Mouse (Mus musculus) MEL (cell line): ENCODE data around the gene Cfdp1. TPM values are rescaled to one million over a fixed set of nuclear protein-coding genes. Genes with fewer than 3 reads are reported as not detected.

Experiments used
- DNase-seq: peaks from one replicate; pipeline ENCODE4 v3.0.0; 2011; ENCODE audit warnings: low read depth, low spot score
- H3K27ac ChIP-seq: 2 replicates; pipeline ENCODE4 v1.5.1; 2012; ENCODE audit warnings: low read depth, mild to moderate bottlenecking, control low read depth, low read length, moderate library complexity; ENCODE audit not compliant: control insufficient read depth
- H3K27me3 ChIP-seq, 2 experiments: fragments of 150-350 bp in 1 of 2; sonication (generic) in 1 of 2; 2 replicates each; pipeline ENCODE4 v1.6.1; 2012; ENCODE audit warnings: low read length in 2 of 2, mild to moderate bottlenecking in 2 of 2, improper control_type of control experiment in 1 of 2, moderate library complexity in 1 of 2; ENCODE audit not compliant: insufficient read depth in 2 of 2, control insufficient read depth in 1 of 2
- H3K36me3 ChIP-seq, 2 experiments: 2 replicates each; pipeline ENCODE4 v1.6.1; 2012 to 2014; ENCODE audit warnings: low read length in 2 of 2, improper control_type of control experiment in 1 of 2, inconsistent platforms in 1 of 2, mild to moderate bottlenecking in 1 of 2; ENCODE audit not compliant: insufficient read depth in 2 of 2, control insufficient read depth in 1 of 2
- H3K4me1 ChIP-seq, 2 experiments: fragments of 150-350 bp in 1 of 2; sonication (generic) in 1 of 2; 2 replicates each; pipeline ENCODE4 v1.6.1; 2012; ENCODE audit warnings: low read length in 2 of 2, improper control_type of control experiment in 1 of 2, mild to moderate bottlenecking in 1 of 2; ENCODE audit not compliant: insufficient read depth in 2 of 2, control insufficient read depth in 1 of 2
- H3K4me3 ChIP-seq, 2 experiments: fragments of 150-350 bp in 1 of 2; sonication (generic) in 1 of 2; 2 replicates each; pipeline ENCODE4 v1.5.1; 2012; ENCODE audit warnings: low read depth in 2 of 2, low read length in 2 of 2, mild to moderate bottlenecking in 2 of 2, moderate library complexity in 2 of 2, control low read depth in 1 of 2, improper control_type of control experiment in 1 of 2; ENCODE audit not compliant: control insufficient read depth in 1 of 2, insufficient read depth in 1 of 2
- H3K79me2 ChIP-seq: 2 replicates; pipeline ENCODE4 v1.6.1; 2012; ENCODE audit warnings: mild to moderate bottlenecking, low read length, moderate library complexity; ENCODE audit not compliant: control insufficient read depth, poor library complexity, insufficient read depth
- H3K9ac ChIP-seq: 2 replicates; pipeline ENCODE4 v1.6.1; 2012; ENCODE audit warnings: low read depth, mild to moderate bottlenecking, control low read depth, low read length, moderate library complexity; ENCODE audit not compliant: control insufficient read depth, poor library complexity, severe bottlenecking
- H3K9me3 ChIP-seq: fragments of 150-350 bp; sonication (generic); replicated peaks from 2 replicates; pipeline ENCODE4 v1.6.1; 2012; ENCODE audit warnings: mild to moderate bottlenecking, low read length, improper control_type of control experiment, moderate library complexity; ENCODE audit not compliant: insufficient read depth
- BHLHE40 ChIP-seq: IDR thresholded peaks from 2 replicates; pipeline ENCODE4 v1.6.1; 2012; ENCODE audit warnings: low read depth, mild to moderate bottlenecking, inconsistent platforms, low read length, improper control_type of control experiment, borderline replicate concordance
- CHD1 ChIP-seq: IDR thresholded peaks from 2 replicates; pipeline ENCODE4 v1.6.1; 2012; ENCODE audit warnings: low read depth, mild to moderate bottlenecking, inconsistent platforms, low read length, improper control_type of control experiment
- CHD2 ChIP-seq: IDR thresholded peaks from 2 replicates; pipeline ENCODE4 v1.6.1; 2011; ENCODE audit warnings: low read length, improper control_type of control experiment
- CTCF ChIP-seq, 3 experiments: IDR thresholded peaks in 2 of 3; conservative IDR thresholded peaks in 1 of 3; 2 replicates each; pipeline ENCODE4 v1.5.1; 2011 to 2012; ENCODE audit warnings: low read length in 3 of 3, low read depth in 2 of 3, mild to moderate bottlenecking in 2 of 3, improper control_type of control experiment in 1 of 3, inconsistent platforms in 1 of 3, mixed read lengths in 1 of 3, moderate library complexity in 1 of 3; ENCODE audit not compliant: control insufficient read depth in 1 of 3, insufficient read depth in 1 of 3, poor library complexity in 1 of 3, severe bottlenecking in 1 of 3
- EP300 ChIP-seq, 2 experiments: IDR thresholded peaks; 2 replicates each; pipeline ENCODE4 v1.6.1; 2011; ENCODE audit warnings: improper control_type of control experiment in 2 of 2, low read length in 2 of 2, low read depth in 1 of 2, mild to moderate bottlenecking in 1 of 2
- ETS1 ChIP-seq: IDR thresholded peaks from 2 replicates; pipeline ENCODE4 v1.6.1; 2012; ENCODE audit warnings: low read depth, mild to moderate bottlenecking, inconsistent platforms, low read length, improper control_type of control experiment, moderate library complexity
- GATA1 ChIP-seq: IDR thresholded peaks from 2 replicates; pipeline ENCODE4 v1.6.1; 2011; ENCODE audit warnings: low read depth, low read length, improper control_type of control experiment
- HCFC1 ChIP-seq: IDR thresholded peaks from 2 replicates; pipeline ENCODE4 v1.6.1; 2012; ENCODE audit warnings: low read depth, mild to moderate bottlenecking, inconsistent platforms, low read length, improper control_type of control experiment, moderate library complexity
- KAT2A ChIP-seq: conservative IDR thresholded peaks from 2 replicates; pipeline ENCODE4 v1.6.1; 2012; ENCODE audit warnings: low read depth, low read length, improper control_type of control experiment, inconsistent platforms
- MAZ ChIP-seq: IDR thresholded peaks from 2 replicates; pipeline ENCODE4 v1.6.1; 2012; ENCODE audit warnings: low read depth, mild to moderate bottlenecking, inconsistent platforms, low read length, improper control_type of control experiment
- MXI1 ChIP-seq: IDR thresholded peaks from 2 replicates; pipeline ENCODE4 v1.6.1; 2011; ENCODE audit warnings: mild to moderate bottlenecking, low read depth, low read length, improper control_type of control experiment
- MYB ChIP-seq: IDR thresholded peaks from 2 replicates; pipeline ENCODE4 v1.6.1; 2011; ENCODE audit warnings: mild to moderate bottlenecking, low read depth, low read length, improper control_type of control experiment
- NRF1 ChIP-seq: IDR thresholded peaks from 2 replicates; pipeline ENCODE4 v1.6.1; 2014; ENCODE audit warnings: low read depth, mild to moderate bottlenecking, inconsistent platforms, low read length, improper control_type of control experiment, moderate library complexity; ENCODE audit not compliant: poor library complexity, insufficient read depth, severe bottlenecking
- RCOR1 ChIP-seq: IDR thresholded peaks from 2 replicates; pipeline ENCODE4 v1.6.1; 2012; ENCODE audit warnings: low read depth, mild to moderate bottlenecking, inconsistent platforms, low read length, improper control_type of control experiment
- SIN3A ChIP-seq: IDR thresholded peaks from 2 replicates; pipeline ENCODE4 v1.6.1; 2012; ENCODE audit warnings: low read length, improper control_type of control experiment, inconsistent platforms
- TAL1 ChIP-seq: IDR thresholded peaks from 2 replicates; pipeline ENCODE4 v1.6.1; 2012; ENCODE audit warnings: mild to moderate bottlenecking, inconsistent platforms, low read length, moderate library complexity, mixed read lengths
- TCF12 ChIP-seq: IDR thresholded peaks from 2 replicates; pipeline ENCODE4 v1.6.1; 2014; ENCODE audit warnings: low read depth, mild to moderate bottlenecking, inconsistent platforms, low read length, improper control_type of control experiment, moderate library complexity
- USF2 ChIP-seq, 2 experiments: IDR thresholded peaks; 2 replicates each; pipeline ENCODE4 v1.6.1; 2011 to 2012; ENCODE audit warnings: improper control_type of control experiment in 2 of 2, low read length in 2 of 2, borderline replicate concordance in 1 of 2, inconsistent platforms in 1 of 2, low read depth in 1 of 2, mild to moderate bottlenecking in 1 of 2; ENCODE audit not compliant: insufficient read depth in 1 of 2
- ZC3H11A ChIP-seq: IDR thresholded peaks from 2 replicates; pipeline ENCODE4 v1.6.1; 2012; ENCODE audit warnings: low read depth, mild to moderate bottlenecking, inconsistent platforms, low read length, improper control_type of control experiment
- ZKSCAN1 ChIP-seq: IDR thresholded peaks from 2 replicates; pipeline ENCODE4 v1.6.1; 2012; ENCODE audit warnings: low read depth, mild to moderate bottlenecking, inconsistent platforms, low read length, improper control_type of control experiment, moderate library complexity
- polyA plus RNA-seq, 2 experiments: library from polyadenylated mRNA; stranded (reverse) in 1 of 2; unstranded in 1 of 2; fragments of >175 nt in 1 of 2; fragments of >200 nt in 1 of 2; gene quantifications; 2 replicates each; pipeline versions ENCODE4 v1.2.1 to v1.2.4; 2012; ENCODE audit warnings: low replicate concordance in 2 of 2, low read depth in 1 of 2; ENCODE audit not compliant: insufficient read length in 2 of 2, insufficient read depth in 1 of 2, missing spikeins in 1 of 2
- total RNA-seq: library from RNA; depleted of rRNA; stranded (reverse); fragments of 300-350 nt; gene quantifications from 2 replicates; pipeline ENCODE4 v1.2.3, GENCODE M21; 2012

Gene Cfdp1
- total and polyA plus RNA-seq, 3 experiments, result 185 to 214 TPM; not detected in 1

- H3K4me3 ChIP-seq, result peak overlapping the region; percentile 84 to 97
- H3K9ac ChIP-seq, result peak overlapping the region; percentile 82
- H3K79me2 ChIP-seq, result no peaks in the 10 kb centered on the region
- H3K4me1 ChIP-seq, result peaks cover 2 to 16% of the 10 kb centered on the region in 2 experiments; a peak in 3 of 4 replicates
- H3K27ac ChIP-seq, result peak overlapping the region; percentile 46; the same call in 1 of the 2 replicates
- no peaks in the 10 kb centered on the region for H3K9me3 ChIP-seq
- H3K36me3 ChIP-seq, result peaks cover 0 to 7% of the 10 kb centered on the region in 2 experiments; a peak in 2 of 4 replicates
- no peak for DNase-seq
- TF ChIP-seq BHLHE40 (no peak), CTCF (IDR thresholded peaks at IDR 0.05 in 2 of 3, conservative IDR thresholded peaks at IDR 0.05 in 1 of 3; ENCODE audit: control insufficient read depth in 1 of 3, insufficient read depth in 1 of 3, low read depth in 2 of 3, low read length in 3 of 3, poor library complexity in 1 of 3, severe bottlenecking in 1 of 3) (0 out of 6 replicates have a peak, but pooled peaks of 1 of the 3 experiments have one; percentile 7)
- no peaks in the 10 kb centered on the region for H3K27me3 ChIP-seq
Observed at GRCm38 (mm10) chr8:111875758-111876157, 21.7 kb upstream of the Cfdp1 start.

- Histone ChIP-seq H3K79me2 (no peaks in the 10 kb centered on the region), H3K36me3 (peaks cover 0 to 10% of the 10 kb centered on the region in 2 experiments; a peak in 2 of 4 replicates), H3K4me3 (0 out of 4 replicates have a peak overlapping the region, but pooled peaks have one; percentile 1), H3K4me1 (peaks cover 4 to 17% of the 10 kb centered on the region in 2 experiments; a peak in 3 of 4 replicates), H3K27me3 (no peaks in the 10 kb centered on the region), H3K9me3 (no peaks in the 10 kb centered on the region), H3K9ac (no peak overlapping the region), H3K27ac (peak overlapping the region; percentile 53)
- peak; percentile 74 for TF ChIP-seq ETS1
- TF ChIP-seq CHD1, result no peak
- peak; percentile 66; the same call in 1 of the 2 replicates for TF ChIP-seq TCF12
- no peak for TF ChIP-seq NRF1
- TF ChIP-seq USF2 (IDR thresholded peaks at IDR 0.05; ENCODE audit: borderline replicate concordance in 1 of 2, insufficient read depth in 1 of 2, low read depth in 1 of 2, low read length in 2 of 2), result no peak
- no peak for TF ChIP-seq MYB
- TF ChIP-seq CHD2, result no peak
- no peak for TF ChIP-seq HCFC1
- TF ChIP-seq EP300 (IDR thresholded peaks at IDR 0.05; ENCODE audit: low read depth in 1 of 2, low read length in 2 of 2), result peak; percentile 74 to 75
- no peak for TF ChIP-seq ZC3H11A
- TF ChIP-seq BHLHE40, result 0 out of 2 replicates have a peak, but pooled peaks have one; percentile 22
- TF ChIP-seq MAZ, result 0 out of 2 replicates have a peak, but pooled peaks have one; percentile 36
- TF ChIP-seq TAL1, result peak; percentile 69
- no peak for TF ChIP-seq ZKSCAN1
- 0 out of 2 replicates have a peak, but pooled peaks have one; percentile 21 for TF ChIP-seq MXI1
- no peak for TF ChIP-seq KAT2A
- peak; percentile 51 for TF ChIP-seq SIN3A
- peak; percentile 71 for TF ChIP-seq GATA1
- peak; percentile 21; the same call in 1 of the 2 replicates for TF ChIP-seq RCOR1
- peak; percentile 83 for DNase-seq
Observed at GRCm38 (mm10) chr8:111871278-111871677, 17.2 kb upstream of the Cfdp1 start.
